Mouse (Mus musculus) megakaryocyte, embryonic 14.5 days (primary cell): ENCODE results near the gene Col4a2.

ENCODE experiments used
- FLI1 ChIP-seq: IDR thresholded peaks from 2 replicates; pipeline ENCODE4 v1.6.1; 2012; ENCODE audit warnings: low read length, inconsistent platforms, mixed read lengths
- GATA1 ChIP-seq: IDR thresholded peaks from 3 replicates; pipeline ENCODE4 v1.6.1; 2012; ENCODE audit warnings: mixed read lengths, low read length, inconsistent platforms, borderline replicate concordance

DNA sequence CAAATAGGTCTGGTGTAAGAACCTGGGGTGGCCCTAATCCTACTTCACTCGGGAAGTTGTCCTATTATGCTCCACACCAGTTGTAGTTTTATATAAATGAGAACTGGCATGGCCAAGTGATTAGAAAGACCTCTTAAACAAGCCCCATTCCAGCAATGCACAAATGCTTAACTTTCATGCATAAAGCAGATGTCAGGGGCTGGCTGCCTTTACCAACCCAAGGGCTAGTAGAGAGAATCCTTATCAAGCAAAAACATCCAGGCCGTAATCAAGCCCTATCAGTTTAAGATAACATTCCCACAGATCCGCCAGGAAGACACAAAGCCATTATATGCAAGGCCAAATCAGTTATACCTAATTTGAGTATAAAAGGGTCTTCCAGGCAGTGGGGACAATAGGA lies 46.6 kb upstream of the Col4a2 start:
- TF ChIP-seq GATA1, result no peak
- TF ChIP-seq FLI1, result no peak
